Mouse (Mus musculus) yolk sac, embryonic 10.5 days (tissue): ENCODE results near the gene Tbc1d9b.
A peak's percentile ranks its signal among the peaks of the same experiment; 100 is the strongest.

ENCODE experiments used
- DNase-seq: peaks from one replicate; pipeline ENCODE4 v3.0.0-alpha.2; 2017; ENCODE audit warnings: low spot score

Tbc1d9b gene

GRCm38 (mm10) chr11:50210505-50211151 is 79.4 kb downstream of the Tbc1d9b start, which contains the start of the genes Sqstm1 and Mgat4b:
Gene Sqstm1, minus strand, starts transcription at chr11:50210827.
Gene Mgat4b, plus strand, starts transcription at chr11:50210890.
- DNase-seq: peak; percentile 86

- DNase-seq: no peak
Measured at GRCm38 (mm10) chr11:50211322-50212059, 80.3 kb downstream of the Tbc1d9b start.

GRCm38 (mm10) chr11:50212060-50212739 is 81.0 kb downstream of the Tbc1d9b start:
- no peak for DNase-seq

GRCm38 (mm10) chr11:50212848-50213758 is 81.9 kb downstream of the Tbc1d9b start:
- DNase-seq: peak; percentile 89

- DNase-seq: no peak
Measured at GRCm38 (mm10) chr11:50214631-50215030, 83.4 kb downstream of the Tbc1d9b start.

GRCm38 (mm10) chr11:50215633-50216032 is 84.4 kb downstream of the Tbc1d9b start:
- DNase-seq: no peak

GRCm38 (mm10) chr11:50216724-50217366 is 85.6 kb downstream of the Tbc1d9b start:
- DNase-seq: no peak

GRCm38 (mm10) chr11:50217811-50218210 is 86.6 kb downstream of the Tbc1d9b start:
- no peak for DNase-seq

GRCm38 (mm10) chr11:50219833-50220232 is 88.6 kb downstream of the Tbc1d9b start:
- no peak for DNase-seq
